Mouse (Mus musculus): ENCODE results near the gene Ptprk. TPM values are rescaled to one million over a fixed set of nuclear protein-coding genes. Genes with fewer than 3 reads are reported as not detected.

Gene Ptprk
- polyA plus RNA-seq, 1 experiment from 2014 or later, result 55.9 TPM

- Histone ChIP-seq H3K36me3 (no peaks in the 10 kb centered on the region), H3K9me3 (replicated peaks) (no peaks in the 10 kb centered on the region), H3K4me1 (peaks cover 14% of the 10 kb centered on the region; the same call in 1 of the 2 replicates), H3K27ac (no peak overlapping the region), H3K4me3 (no peak overlapping the region), H3K27me3 (ENCODE audit: low read depth, poor library complexity, severe bottlenecking) (no peaks in the 10 kb centered on the region)
- no peak for DNase-seq (ENCODE audit: low spot score)
- 92% methylated on average over 1 of the region's 1 CpGs for WGBS
Observed at GRCm38 (mm10) chr10:28166610-28167009, 92.0 kb downstream of the Ptprk start.

GRCm38 (mm10) chr10:28167097-28167496 lies 92.5 kb downstream of the Ptprk start:
- WGBS, result 85% methylated on average over 2 of the region's 2 CpGs
- H3K4me3 ChIP-seq, result no peak overlapping the region
- H3K9me3 ChIP-seq (replicated peaks), result no peaks in the 10 kb centered on the region
- peaks cover 14% of the 10 kb centered on the region; the same call in 1 of the 2 replicates for H3K4me1 ChIP-seq
- DNase-seq (ENCODE audit: low spot score), result no peak
- H3K27me3 ChIP-seq (ENCODE audit: low read depth, poor library complexity, severe bottlenecking), result no peaks in the 10 kb centered on the region
- H3K36me3 ChIP-seq, result no peaks in the 10 kb centered on the region
- no peak overlapping the region for H3K27ac ChIP-seq

GRCm38 (mm10) chr10:28171196-28171595 lies 96.6 kb downstream of the Ptprk start:
- H3K36me3 ChIP-seq, result no peaks in the 10 kb centered on the region
- no peak for DNase-seq (ENCODE audit: low spot score)
- no peaks in the 10 kb centered on the region for H3K27me3 ChIP-seq (ENCODE audit: low read depth, poor library complexity, severe bottlenecking)
- 94% methylated on average over 1 of the region's 1 CpGs for WGBS
- no peaks in the 10 kb centered on the region for H3K4me1 ChIP-seq
- H3K4me3 ChIP-seq, result no peak overlapping the region
- H3K9me3 ChIP-seq (replicated peaks), result no peaks in the 10 kb centered on the region
- H3K27ac ChIP-seq, result no peak overlapping the region

- no peak for DNase-seq (ENCODE audit: low spot score)
- Histone ChIP-seq H3K27me3 (ENCODE audit: low read depth, poor library complexity, severe bottlenecking) (no peaks in the 10 kb centered on the region), H3K4me3 (no peak overlapping the region), H3K27ac (no peak overlapping the region), H3K36me3 (no peaks in the 10 kb centered on the region), H3K4me1 (peaks cover 11% of the 10 kb centered on the region), H3K9me3 (replicated peaks) (no peaks in the 10 kb centered on the region)
- WGBS, result 74% methylated on average over 4 of the region's 4 CpGs
Observed at GRCm38 (mm10) chr10:28178876-28179275, 104.3 kb downstream of the Ptprk start.

GRCm38 (mm10) chr10:28182081-28182480 lies 107.5 kb downstream of the Ptprk start:
- no peak for DNase-seq (ENCODE audit: low spot score)
- Histone ChIP-seq H3K4me1 (peaks cover 28% of the 10 kb centered on the region), H3K4me3 (no peak overlapping the region), H3K27me3 (ENCODE audit: low read depth, poor library complexity, severe bottlenecking) (no peaks in the 10 kb centered on the region), H3K36me3 (no peaks in the 10 kb centered on the region), H3K9me3 (replicated peaks) (no peaks in the 10 kb centered on the region), H3K27ac (no peak overlapping the region)
- 93% methylated on average over 3 of the region's 3 CpGs for WGBS

- Histone ChIP-seq H3K27ac (no peak overlapping the region), H3K4me1 (peaks cover 22% of the 10 kb centered on the region), H3K9me3 (replicated peaks) (no peaks in the 10 kb centered on the region), H3K27me3 (ENCODE audit: low read depth, poor library complexity, severe bottlenecking) (no peaks in the 10 kb centered on the region), H3K4me3 (no peak overlapping the region), H3K36me3 (no peaks in the 10 kb centered on the region)
- WGBS, result 59% methylated on average over 6 of the region's 6 CpGs
- no peak for DNase-seq (ENCODE audit: low spot score)
Observed at GRCm38 (mm10) chr10:28184675-28185074, 110.1 kb downstream of the Ptprk start.

- Histone ChIP-seq H3K4me3 (no peak overlapping the region), H3K27me3 (ENCODE audit: low read depth, poor library complexity, severe bottlenecking) (no peaks in the 10 kb centered on the region), H3K27ac (no peak overlapping the region), H3K36me3 (no peaks in the 10 kb centered on the region), H3K9me3 (replicated peaks) (no peaks in the 10 kb centered on the region), H3K4me1 (peaks cover 22% of the 10 kb centered on the region)
- no peak for DNase-seq (ENCODE audit: low spot score)
- 40% methylated on average over 4 of the region's 4 CpGs for WGBS
Observed at GRCm38 (mm10) chr10:28185326-28185725, 110.7 kb downstream of the Ptprk start.

- WGBS, result 49% methylated on average over 4 of the region's 4 CpGs
- no peaks in the 10 kb centered on the region for H3K27me3 ChIP-seq (ENCODE audit: low read depth, poor library complexity, severe bottlenecking)
- H3K27ac ChIP-seq, result no peak overlapping the region
- H3K9me3 ChIP-seq (replicated peaks), result no peaks in the 10 kb centered on the region
- DNase-seq (ENCODE audit: low spot score), result no peak
- H3K36me3 ChIP-seq, result no peaks in the 10 kb centered on the region
- peaks cover 22% of the 10 kb centered on the region for H3K4me1 ChIP-seq
- H3K4me3 ChIP-seq, result no peak overlapping the region
Observed at GRCm38 (mm10) chr10:28186018-28186800, 111.6 kb downstream of the Ptprk start.

GRCm38 (mm10) chr10:28191440-28191839 lies 116.8 kb downstream of the Ptprk start:
- Histone ChIP-seq H3K27me3 (ENCODE audit: low read depth, poor library complexity, severe bottlenecking) (no peaks in the 10 kb centered on the region), H3K9me3 (replicated peaks) (no peaks in the 10 kb centered on the region), H3K4me3 (no peak overlapping the region), H3K27ac (no peak overlapping the region), H3K36me3 (no peaks in the 10 kb centered on the region), H3K4me1 (peaks cover 9% of the 10 kb centered on the region)
- WGBS, result 93% methylated on average over 5 of the region's 5 CpGs
- DNase-seq (ENCODE audit: low spot score), result no peak

GRCm38 (mm10) chr10:28193630-28194029 lies 119.0 kb downstream of the Ptprk start:
- WGBS, result 93% methylated on average over 5 of the region's 5 CpGs

GRCm38 (mm10) chr10:28200609-28201008 lies 126.0 kb downstream of the Ptprk start:
- Histone ChIP-seq H3K27me3 (ENCODE audit: low read depth, poor library complexity, severe bottlenecking) (no peaks in the 10 kb centered on the region), H3K9me3 (replicated peaks) (no peaks in the 10 kb centered on the region), H3K36me3 (no peaks in the 10 kb centered on the region), H3K4me3 (no peak overlapping the region), H3K4me1 (no peaks in the 10 kb centered on the region), H3K27ac (no peak overlapping the region)
- DNase-seq (ENCODE audit: low spot score), result no peak
- 92% methylated on average over 3 of the region's 3 CpGs for WGBS

More at GRCm38 (mm10) chr10:28193630-28194029, 119.0 kb downstream of the Ptprk start:
- no peak for DNase-seq (ENCODE audit: low spot score)
- H3K27me3 ChIP-seq (ENCODE audit: low read depth, poor library complexity, severe bottlenecking), result no peaks in the 10 kb centered on the region
- H3K36me3 ChIP-seq, result no peaks in the 10 kb centered on the region
- no peaks in the 10 kb centered on the region for H3K4me1 ChIP-seq
- no peaks in the 10 kb centered on the region for H3K9me3 ChIP-seq (replicated peaks)
- no peak overlapping the region for H3K27ac ChIP-seq
- no peak overlapping the region for H3K4me3 ChIP-seq

GRCm38 (mm10) chr10:28209394-28209793 lies 134.8 kb downstream of the Ptprk start:
- H3K27ac ChIP-seq, result no peak overlapping the region
- no peak overlapping the region for H3K4me3 ChIP-seq
- H3K4me1 ChIP-seq, result peaks cover 8% of the 10 kb centered on the region; the same call in 1 of the 2 replicates
- H3K9me3 ChIP-seq (replicated peaks), result no peaks in the 10 kb centered on the region
- DNase-seq (ENCODE audit: low spot score), result no peak
- H3K36me3 ChIP-seq, result no peaks in the 10 kb centered on the region
- H3K27me3 ChIP-seq (ENCODE audit: low read depth, poor library complexity, severe bottlenecking), result no peaks in the 10 kb centered on the region

GRCm38 (mm10) chr10:28212083-28212482 lies 137.5 kb downstream of the Ptprk start:
- no peak overlapping the region for H3K27ac ChIP-seq
- H3K36me3 ChIP-seq, result no peaks in the 10 kb centered on the region
- H3K9me3 ChIP-seq (replicated peaks), result no peaks in the 10 kb centered on the region
- no peak for DNase-seq (ENCODE audit: low spot score)
- no peaks in the 10 kb centered on the region for H3K27me3 ChIP-seq (ENCODE audit: low read depth, poor library complexity, severe bottlenecking)
- no peak overlapping the region for H3K4me3 ChIP-seq
- 44% methylated on average over 1 of the region's 1 CpGs for WGBS
- peaks cover 8% of the 10 kb centered on the region; the same call in 1 of the 2 replicates for H3K4me1 ChIP-seq
